Mouse (Mus musculus) natural killer cell, adult 2 months (primary cell): ENCODE results near the gene Rpl34.

ENCODE experiments used
- DNase-seq, 2 experiments: peaks; one replicate each; pipeline ENCODE4 v3.0.0; 2022; ENCODE audit warnings: low spot score in 2 of 2

The Rpl34 gene

GRCm38 (mm10) chr3:130712891-130713290 is 17.3 kb downstream of the Rpl34 start:
- DNase-seq, result no peak

GRCm38 (mm10) chr3:130710103-130710502 is 20.1 kb downstream of the Rpl34 start:
- no peak for DNase-seq

- DNase-seq, result peak; percentile 96
Observed at GRCm38 (mm10) chr3:130708967-130709924, 21.0 kb downstream of the Rpl34 start, which contains the start of gene Ostc. Gene Ostc, minus strand, starts transcription at chr3:130709444.

GRCm38 (mm10) chr3:130708529-130708928 is 21.7 kb downstream of the Rpl34 start:
- no peak for DNase-seq

GRCm38 (mm10) chr3:130702289-130702688 is 27.9 kb downstream of the Rpl34 start:
- no peak for DNase-seq

- DNase-seq, result no peak
Observed at GRCm38 (mm10) chr3:130697622-130698021, 32.6 kb downstream of the Rpl34 start.

- no peak for DNase-seq
Observed at GRCm38 (mm10) chr3:130694705-130695104, 35.5 kb downstream of the Rpl34 start.

GRCm38 (mm10) chr3:130694041-130694593 is 36.1 kb downstream of the Rpl34 start:
- no peak for DNase-seq

GRCm38 (mm10) chr3:130691596-130692170 is 38.5 kb downstream of the Rpl34 start:
- peak; percentile 17 to 34 for DNase-seq

GRCm38 (mm10) chr3:130690834-130691595 is 39.2 kb downstream of the Rpl34 start:
- peak; percentile 22 to 27 for DNase-seq

- peak; percentile 42 to 55 for DNase-seq
Observed at GRCm38 (mm10) chr3:130689630-130690029, 40.6 kb downstream of the Rpl34 start.

- DNase-seq, result no peak
Observed at GRCm38 (mm10) chr3:130687051-130687450, 43.1 kb downstream of the Rpl34 start.

- no peak for DNase-seq
Observed at GRCm38 (mm10) chr3:130685014-130685366, 45.2 kb downstream of the Rpl34 start.

- DNase-seq, result no peak
Observed at GRCm38 (mm10) chr3:130684276-130685013, 45.8 kb downstream of the Rpl34 start.

- no peak for DNase-seq
Observed at GRCm38 (mm10) chr3:130683836-130684235, 46.4 kb downstream of the Rpl34 start.

- no peak for DNase-seq
Observed at GRCm38 (mm10) chr3:130682183-130682582, 48.0 kb downstream of the Rpl34 start.

- DNase-seq, result no peak
Observed at GRCm38 (mm10) chr3:130681226-130681625, 49.0 kb downstream of the Rpl34 start.

GRCm38 (mm10) chr3:130677671-130678460 is 52.3 kb downstream of the Rpl34 start:
- DNase-seq, result no peak
